Mouse (Mus musculus): ENCODE measurements around the gene Kctd8. TPM values are rescaled to one million over a fixed set of nuclear protein-coding genes. Genes with fewer than 3 reads are reported as not detected.

The Kctd8 gene
- not detected in 2 replicates for polyA plus RNA-seq (2015; fragmentation: Nextera tagmentation; extraction: Ambion mirVana)

DNA sequence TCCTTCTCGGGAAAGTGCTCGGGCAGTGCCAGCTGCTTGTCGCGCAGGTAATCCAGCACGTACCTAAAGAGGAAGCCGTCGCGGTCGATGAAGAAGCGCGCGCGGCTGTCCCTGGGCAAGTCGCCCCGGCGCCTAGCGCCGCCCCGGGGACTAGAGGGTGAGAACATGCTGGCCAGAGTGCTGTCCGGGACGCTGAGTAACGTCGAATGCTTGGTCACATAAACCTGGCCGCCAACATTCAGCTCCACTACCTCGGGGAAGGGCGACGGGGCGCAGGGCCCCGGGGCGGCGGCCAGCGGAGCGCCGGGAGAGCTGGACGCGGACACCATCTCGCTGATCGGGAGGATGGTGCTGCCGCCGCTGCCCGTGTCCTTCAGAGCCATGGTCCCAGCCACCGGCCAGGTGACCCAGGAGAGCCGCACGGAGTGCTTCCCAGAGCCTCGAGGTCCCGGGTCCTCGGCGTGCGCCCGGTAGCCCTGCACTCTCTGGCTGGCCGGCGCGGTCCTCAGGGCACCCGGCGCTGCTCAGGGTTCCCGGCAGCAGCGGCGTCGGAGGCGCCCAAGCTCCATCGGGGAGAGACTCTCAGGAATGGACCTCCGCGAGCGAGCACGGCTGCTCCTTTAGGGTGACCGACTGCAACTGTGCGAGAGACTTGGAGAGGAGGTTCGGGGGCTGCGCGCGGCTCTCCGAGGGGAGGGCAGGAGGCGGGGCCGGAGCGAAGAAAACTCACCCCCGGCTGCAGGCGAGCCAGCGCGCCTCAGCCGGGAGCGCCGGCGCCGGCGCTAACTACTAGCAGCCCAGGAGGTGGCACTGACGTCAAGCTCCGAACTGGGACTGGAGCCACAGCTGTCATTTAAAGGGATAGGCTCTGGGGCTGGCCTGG, at the start of gene Kctd8:
Kctd8 (minus strand) TSS at position 761 of the 883 bp plus-strand sequence.
- TF ChIP-seq CTCF (IDR thresholded peaks at IDR 0.05; ENCODE audit: low read depth) (no peak), EP300 (IDR thresholded peaks at IDR 0.05; ENCODE audit: low read depth) (no peak)
- peaks cover 23% of the 10 kb centered on the region for H3K27me3 ChIP-seq (ENCODE audit: insufficient read depth, low read length)
- no peaks in the 10 kb centered on the region; the same call in 1 of the 2 replicates for H3K4me1 ChIP-seq (ENCODE audit: insufficient read depth)
- ATAC-seq (peak; percentile 25; the same call in 1 of the 2 replicates), DNase-seq (peak; percentile 14)
- H3K36me3 ChIP-seq (replicated peaks; ENCODE audit: insufficient read depth, low read length) = no peaks in the 10 kb centered on the region
- peak within 1 kb of the TSS; percentile 31 for H3K4me3 ChIP-seq (ENCODE audit: low read depth, low read length)
- H3K4me2 ChIP-seq (ENCODE audit: low read depth, low read length) = peak within 1 kb of the TSS; percentile 59
- H3K27ac ChIP-seq (ENCODE audit: low read depth) = no peak within 1 kb of the TSS
- under 1% methylated on average over 77 of the region's 87 CpGs for WGBS (ENCODE audit: insufficient replicate concordance)
- H3K9ac ChIP-seq (replicated peaks) = no peak within 1 kb of the TSS
- no peaks in the 10 kb centered on the region for H3K9me3 ChIP-seq (ENCODE audit: low read length)

DNA sequence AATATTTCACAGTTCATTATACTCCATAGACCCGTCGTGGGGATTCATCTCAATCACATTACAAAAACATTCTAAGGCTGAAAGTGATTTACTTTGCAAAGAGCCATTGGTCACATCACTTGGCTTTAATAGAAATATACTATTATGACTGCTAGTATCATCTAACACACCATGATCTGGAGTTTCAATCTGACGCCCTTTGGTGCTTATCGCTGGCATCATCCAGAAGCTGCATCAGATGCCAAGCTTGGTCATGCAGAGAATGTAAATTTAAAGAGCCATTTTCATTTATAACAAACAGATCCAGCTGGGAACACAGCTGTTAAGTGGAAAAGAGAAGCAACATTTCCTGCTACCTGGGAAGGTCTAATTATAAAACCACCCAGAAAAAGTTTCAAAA, 37.6 kb upstream of the Kctd8 start:
- H3K4me2 ChIP-seq (ENCODE audit: low read depth, low read length) = no peak overlapping the region
- no peaks in the 10 kb centered on the region for H3K27me3 ChIP-seq (ENCODE audit: insufficient read depth, low read length)
- no peak overlapping the region for H3K27ac ChIP-seq (ENCODE audit: low read depth)
- no peaks in the 10 kb centered on the region for H3K4me1 ChIP-seq (ENCODE audit: insufficient read depth)
- H3K4me3 ChIP-seq (ENCODE audit: low read depth, low read length) = no peak overlapping the region
- H3K9me3 ChIP-seq (ENCODE audit: low read length) = no peaks in the 10 kb centered on the region
- TF ChIP-seq EP300 (IDR thresholded peaks at IDR 0.05; ENCODE audit: low read depth) (no peak), CTCF (IDR thresholded peaks at IDR 0.05; ENCODE audit: low read depth) (no peak)
- WGBS (ENCODE audit: insufficient replicate concordance) = 77% methylated on average over 4 of the region's 4 CpGs
- ATAC-seq (no peak), DNase-seq (no peak)
- H3K36me3 ChIP-seq (replicated peaks; ENCODE audit: insufficient read depth, low read length) = no peaks in the 10 kb centered on the region
- no peak overlapping the region for H3K9ac ChIP-seq (replicated peaks)

DNA sequence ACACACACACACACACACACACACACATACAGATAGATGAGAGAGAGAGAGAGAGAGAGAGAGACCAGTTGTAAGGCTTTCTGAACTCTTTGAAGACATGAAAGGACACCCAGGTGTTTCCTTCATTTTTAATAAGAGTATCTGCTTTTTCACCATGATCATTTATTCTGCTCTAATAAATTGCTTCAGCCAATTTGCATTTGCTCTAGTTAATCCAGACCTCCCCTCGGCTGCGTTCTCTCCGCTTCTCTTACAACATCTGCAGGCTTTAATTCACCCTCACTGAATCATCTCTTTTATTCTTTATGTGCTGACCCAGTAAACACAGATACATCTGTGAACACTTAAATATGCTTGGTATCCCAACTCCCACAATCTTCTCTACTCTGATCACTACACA, 9.1 kb upstream of the Kctd8 start:
- Histone ChIP-seq H3K36me3 (replicated peaks; ENCODE audit: insufficient read depth, low read length) (no peaks in the 10 kb centered on the region), H3K4me1 (ENCODE audit: insufficient read depth) (no peaks in the 10 kb centered on the region), H3K9ac (replicated peaks) (no peak overlapping the region), H3K27ac (ENCODE audit: low read depth) (no peak overlapping the region), H3K27me3 (ENCODE audit: insufficient read depth, low read length) (no peaks in the 10 kb centered on the region), H3K9me3 (ENCODE audit: low read length) (no peaks in the 10 kb centered on the region), H3K4me3 (ENCODE audit: low read depth, low read length) (no peak overlapping the region), H3K4me2 (ENCODE audit: low read depth, low read length) (no peak overlapping the region)
- DNase-seq (no peak), ATAC-seq (no peak)
- WGBS (ENCODE audit: insufficient replicate concordance) = 82% methylated on average over 3 of the region's 3 CpGs
- no peak for TF ChIP-seq EP300 (IDR thresholded peaks at IDR 0.05; ENCODE audit: low read depth)
- TF ChIP-seq CTCF (IDR thresholded peaks at IDR 0.05; ENCODE audit: low read depth) = no peak

DNA sequence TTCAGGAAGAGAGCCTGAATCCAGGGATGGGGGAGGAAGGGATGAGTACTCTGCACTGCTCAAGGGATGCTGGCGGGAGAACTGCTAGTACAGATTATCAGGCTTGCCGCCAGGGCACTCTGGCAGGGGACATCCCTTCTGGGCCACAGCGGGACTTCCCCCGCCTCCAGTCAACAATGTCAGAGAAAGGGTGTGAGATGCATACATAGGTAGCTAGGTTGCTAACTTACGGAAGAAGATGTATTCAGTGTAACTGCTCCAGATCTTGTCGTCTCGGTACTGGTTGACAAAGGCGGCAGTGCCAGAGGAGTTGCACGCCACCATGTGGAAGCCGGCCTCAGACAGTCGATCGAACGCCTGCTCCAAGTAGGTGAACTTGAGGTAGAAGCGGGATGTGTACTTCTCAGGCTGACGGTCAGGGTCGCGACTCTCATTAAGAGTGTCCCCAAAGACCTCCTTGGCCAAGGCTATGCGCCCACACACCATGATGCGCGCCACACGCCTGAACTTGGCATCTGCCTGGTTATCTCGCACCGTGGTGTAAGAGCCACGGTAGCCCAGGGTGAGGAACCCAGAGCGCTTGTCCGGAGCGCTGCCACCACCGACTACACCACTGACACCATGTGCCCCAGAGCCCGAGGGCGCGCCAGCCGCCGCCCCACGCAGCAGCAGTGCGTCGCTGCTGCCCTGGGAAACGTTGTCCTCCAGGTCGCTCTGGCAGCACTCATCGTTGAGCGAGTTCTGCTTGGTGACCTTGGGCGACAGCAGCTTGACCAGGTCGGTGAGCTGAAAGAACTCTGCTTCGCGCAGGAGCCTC, 1.2 kb downstream of the Kctd8 start:
- no peaks in the 10 kb centered on the region for H3K9me3 ChIP-seq (ENCODE audit: low read length)
- H3K4me2 ChIP-seq (ENCODE audit: low read depth, low read length) = 0 out of 2 replicates have a peak overlapping the region, but pooled peaks have one; percentile 59
- DNase-seq (peak; percentile 14), ATAC-seq (no peak)
- no peaks in the 10 kb centered on the region; the same call in 1 of the 2 replicates for H3K4me1 ChIP-seq (ENCODE audit: insufficient read depth)
- peaks cover 23% of the 10 kb centered on the region for H3K27me3 ChIP-seq (ENCODE audit: insufficient read depth, low read length)
- 4% methylated on average over 42 of the region's 44 CpGs for WGBS (ENCODE audit: insufficient replicate concordance)
- TF ChIP-seq CTCF (IDR thresholded peaks at IDR 0.05; ENCODE audit: low read depth) (no peak), EP300 (IDR thresholded peaks at IDR 0.05; ENCODE audit: low read depth) (no peak)
- H3K27ac ChIP-seq (ENCODE audit: low read depth) = no peak overlapping the region
- H3K4me3 ChIP-seq (ENCODE audit: low read depth, low read length) = no peak overlapping the region
- H3K36me3 ChIP-seq (replicated peaks; ENCODE audit: insufficient read depth, low read length) = no peaks in the 10 kb centered on the region
- H3K9ac ChIP-seq (replicated peaks) = no peak overlapping the region

- Histone ChIP-seq H3K4me1 (ENCODE audit: insufficient read depth) (no peaks in the 10 kb centered on the region; the same call in 1 of the 2 replicates), H3K9me3 (ENCODE audit: low read length) (no peaks in the 10 kb centered on the region), H3K27me3 (ENCODE audit: insufficient read depth, low read length) (peaks cover 23% of the 10 kb centered on the region), H3K36me3 (replicated peaks; ENCODE audit: insufficient read depth, low read length) (no peaks in the 10 kb centered on the region), H3K4me3 (ENCODE audit: low read depth, low read length) (no peak overlapping the region), H3K9ac (replicated peaks) (no peak overlapping the region), H3K4me2 (ENCODE audit: low read depth, low read length) (no peak overlapping the region), H3K27ac (ENCODE audit: low read depth) (no peak overlapping the region)
- ATAC-seq (no peak), DNase-seq (no peak)
- WGBS (ENCODE audit: insufficient replicate concordance) = 71% methylated on average over 6 of the region's 6 CpGs
- TF ChIP-seq CTCF (IDR thresholded peaks at IDR 0.05; ENCODE audit: low read depth) = no peak
- no peak for TF ChIP-seq EP300 (IDR thresholded peaks at IDR 0.05; ENCODE audit: low read depth)
These were observed 1.9 kb downstream of the Kctd8 start for GRCm38 (mm10) chr5:69339623-69339970.
